Mouse (Mus musculus): ENCODE results near the gene Usp20. TPM values are rescaled to one million over a fixed set of nuclear protein-coding genes. Genes with fewer than 3 reads are reported as not detected.

Usp20 gene
- total and polyA plus RNA-seq, 3 experiments: 8.2 to 16.6 (median 9.4) TPM

- no peak overlapping the region for H3K4me3 ChIP-seq (ENCODE audit: low read depth, low read length)
- H3K4me1 ChIP-seq (ENCODE audit: insufficient read depth, low read depth, low read length): peaks cover 3% of the 10 kb centered on the region
- no peaks in the 10 kb centered on the region for H3K27me3 ChIP-seq (ENCODE audit: insufficient read depth, low read length)
Observed at GRCm38 (mm10) chr2:31056070-31056469, 74.0 kb downstream of the Usp20 start.

GRCm38 (mm10) chr2:31057549-31058177, 75.6 kb downstream of the Usp20 start:
- H3K9me3 ChIP-seq (replicated peaks): peaks cover 2% of the 10 kb centered on the region; the same call in 1 of the 2 replicates
- peaks cover 88% of the 10 kb centered on the region for H3K36me3 ChIP-seq (replicated peaks)
- H3K4me3 ChIP-seq (ENCODE audit: low read depth, low read length): no peak overlapping the region
- ATAC-seq (ENCODE audit: extremely low read depth, insufficient number of reproducible peaks, low FRiP score, poor library complexity, severe bottlenecking) (no peak), DNase-seq (ENCODE audit: low spot score) (no peak)
- TF ChIP-seq TAL1 (conservative IDR thresholded peaks at IDR 0.05; ENCODE audit: low read depth, low read length): no peak
- TF ChIP-seq POLR2AphosphoS5 (IDR thresholded peaks at IDR 0.05; ENCODE audit: insufficient replicate concordance, low read depth, low read length): no peak
- no peak for TF ChIP-seq GATA2 (IDR thresholded peaks at IDR 0.05; ENCODE audit: borderline replicate concordance, low read depth, low read length)
- no peak for TF ChIP-seq CTCF (IDR thresholded peaks at IDR 0.05; ENCODE audit: low read depth, low read length)
- no peak for TF ChIP-seq GATA1 (IDR thresholded peaks at IDR 0.05; ENCODE audit: borderline replicate concordance, low read length)
- H3K4me1 ChIP-seq (ENCODE audit: insufficient read depth, low read depth, low read length): peaks cover 18% of the 10 kb centered on the region
- no peaks in the 10 kb centered on the region for H3K27me3 ChIP-seq (ENCODE audit: insufficient read depth, low read length)

More at GRCm38 (mm10) chr2:31056070-31056469, 74.0 kb downstream of the Usp20 start:
- no peak for DNase-seq (ENCODE audit: low spot score)
- no peak for ATAC-seq (ENCODE audit: extremely low read depth, insufficient number of reproducible peaks, low FRiP score, poor library complexity, severe bottlenecking)
- H3K36me3 ChIP-seq (replicated peaks): peaks cover 93% of the 10 kb centered on the region
- peaks cover 2% of the 10 kb centered on the region; the same call in 1 of the 2 replicates for H3K9me3 ChIP-seq (replicated peaks)
- TF ChIP-seq GATA2 (IDR thresholded peaks at IDR 0.05; ENCODE audit: borderline replicate concordance, low read depth, low read length) (no peak), POLR2AphosphoS5 (IDR thresholded peaks at IDR 0.05; ENCODE audit: insufficient replicate concordance, low read depth, low read length) (no peak), GATA1 (IDR thresholded peaks at IDR 0.05; ENCODE audit: borderline replicate concordance, low read length) (no peak), TAL1 (conservative IDR thresholded peaks at IDR 0.05; ENCODE audit: low read depth, low read length) (no peak), CTCF (IDR thresholded peaks at IDR 0.05; ENCODE audit: low read depth, low read length) (no peak)

GRCm38 (mm10) chr2:31058443-31058842, 76.4 kb downstream of the Usp20 start:
- ATAC-seq (ENCODE audit: extremely low read depth, insufficient number of reproducible peaks, low FRiP score, poor library complexity, severe bottlenecking) (no peak), DNase-seq (ENCODE audit: low spot score) (no peak)
- TF ChIP-seq TAL1 (conservative IDR thresholded peaks at IDR 0.05; ENCODE audit: low read depth, low read length): no peak
- TF ChIP-seq GATA2 (IDR thresholded peaks at IDR 0.05; ENCODE audit: borderline replicate concordance, low read depth, low read length): no peak
- TF ChIP-seq CTCF (IDR thresholded peaks at IDR 0.05; ENCODE audit: low read depth, low read length): no peak
- no peak for TF ChIP-seq GATA1 (IDR thresholded peaks at IDR 0.05; ENCODE audit: borderline replicate concordance, low read length)
- TF ChIP-seq POLR2AphosphoS5 (IDR thresholded peaks at IDR 0.05; ENCODE audit: insufficient replicate concordance, low read depth, low read length): no peak
- H3K36me3 ChIP-seq (replicated peaks): peaks cover 83% of the 10 kb centered on the region
- H3K9me3 ChIP-seq (replicated peaks): peaks cover 2% of the 10 kb centered on the region; the same call in 1 of the 2 replicates
- peaks cover 24% of the 10 kb centered on the region for H3K4me1 ChIP-seq (ENCODE audit: insufficient read depth, low read depth, low read length)
- no peak overlapping the region for H3K4me3 ChIP-seq (ENCODE audit: low read depth, low read length)
- H3K27me3 ChIP-seq (ENCODE audit: insufficient read depth, low read length): no peaks in the 10 kb centered on the region

- H3K9me3 ChIP-seq (replicated peaks): peaks cover 2% of the 10 kb centered on the region; the same call in 1 of the 2 replicates
- ATAC-seq (ENCODE audit: extremely low read depth, insufficient number of reproducible peaks, low FRiP score, poor library complexity, severe bottlenecking): no peak
- peaks cover 24% of the 10 kb centered on the region for H3K4me1 ChIP-seq (ENCODE audit: insufficient read depth, low read depth, low read length)
- TF ChIP-seq TAL1 (conservative IDR thresholded peaks at IDR 0.05; ENCODE audit: low read depth, low read length) (no peak), GATA1 (IDR thresholded peaks at IDR 0.05; ENCODE audit: borderline replicate concordance, low read length) (no peak), GATA2 (IDR thresholded peaks at IDR 0.05; ENCODE audit: borderline replicate concordance, low read depth, low read length) (no peak), CTCF (IDR thresholded peaks at IDR 0.05; ENCODE audit: low read depth, low read length) (no peak), POLR2AphosphoS5 (IDR thresholded peaks at IDR 0.05; ENCODE audit: insufficient replicate concordance, low read depth, low read length) (no peak)
- no peak overlapping the region for H3K4me3 ChIP-seq (ENCODE audit: low read depth, low read length)
- DNase-seq (ENCODE audit: low spot score): no peak
- H3K27me3 ChIP-seq (ENCODE audit: insufficient read depth, low read length): no peaks in the 10 kb centered on the region
- H3K36me3 ChIP-seq (replicated peaks): peaks cover 80% of the 10 kb centered on the region
Observed at GRCm38 (mm10) chr2:31060271-31060670, 78.2 kb downstream of the Usp20 start.

- Histone ChIP-seq H3K27me3 (ENCODE audit: insufficient read depth, low read length) (no peaks in the 10 kb centered on the region), H3K4me1 (ENCODE audit: insufficient read depth, low read depth, low read length) (peaks cover 24% of the 10 kb centered on the region), H3K36me3 (replicated peaks) (peaks cover 80% of the 10 kb centered on the region), H3K9me3 (replicated peaks) (peaks cover 2% of the 10 kb centered on the region; the same call in 1 of the 2 replicates), H3K4me3 (ENCODE audit: low read depth, low read length) (no peak overlapping the region)
- ATAC-seq (ENCODE audit: extremely low read depth, insufficient number of reproducible peaks, low FRiP score, poor library complexity, severe bottlenecking) (no peak), DNase-seq (ENCODE audit: low spot score) (no peak)
- TF ChIP-seq GATA1 (IDR thresholded peaks at IDR 0.05; ENCODE audit: borderline replicate concordance, low read length) (no peak), GATA2 (IDR thresholded peaks at IDR 0.05; ENCODE audit: borderline replicate concordance, low read depth, low read length) (no peak), POLR2AphosphoS5 (IDR thresholded peaks at IDR 0.05; ENCODE audit: insufficient replicate concordance, low read depth, low read length) (no peak), CTCF (IDR thresholded peaks at IDR 0.05; ENCODE audit: low read depth, low read length) (no peak), TAL1 (conservative IDR thresholded peaks at IDR 0.05; ENCODE audit: low read depth, low read length) (no peak)
Observed at GRCm38 (mm10) chr2:31060787-31061730, 79.0 kb downstream of the Usp20 start.

Data from G1E (cell line).